Mouse (Mus musculus) embryo, embryonic 9.5 days (tissue): ENCODE results near the gene Prox2.
"Not testable (repeated sequence)": the region's sequence is repeated elsewhere in the genome, so short reads cannot be mapped to it uniquely, and the experiment has no call there.

ENCODE experiments used
- DNase-seq: peaks from one replicate; pipeline ENCODE4 v3.0.0-alpha.2; 2017; ENCODE audit errors: extremely low spot score

Gene Prox2

GRCm38 (mm10) chr12:85110698-85111592, at the start of gene Prox2, which contains the start of gene Dlst:
TSS of gene Prox2 (minus strand) at chr12:85110759.
TSS of gene Dlst (plus strand) at chr12:85110833.
- peak; percentile 90 for DNase-seq

GRCm38 (mm10) chr12:85159592-85159991, 49.0 kb upstream of the Prox2 start:
- no peak for DNase-seq

- no peak for DNase-seq
Measured at GRCm38 (mm10) chr12:85158801-85159200, 48.2 kb upstream of the Prox2 start.

- DNase-seq = no peak
Measured at GRCm38 (mm10) chr12:85157797-85158460, 47.4 kb upstream of the Prox2 start.

GRCm38 (mm10) chr12:85156324-85156723, 45.8 kb upstream of the Prox2 start:
- DNase-seq = no peak

GRCm38 (mm10) chr12:85153011-85153410, 42.5 kb upstream of the Prox2 start:
- no peak for DNase-seq

GRCm38 (mm10) chr12:85151002-85151774, 40.6 kb upstream of the Prox2 start, which contains the start of gene Rps6kl1:
TSS of gene Rps6kl1 (minus strand) at chr12:85151264.
- peak; percentile 41 for DNase-seq

GRCm38 (mm10) chr12:85150321-85151001, 39.9 kb upstream of the Prox2 start:
- DNase-seq = no peak

GRCm38 (mm10) chr12:85146881-85147280, 36.3 kb upstream of the Prox2 start:
- DNase-seq = no peak

GRCm38 (mm10) chr12:85146355-85146754, 35.8 kb upstream of the Prox2 start:
- no peak for DNase-seq

- DNase-seq = no peak
Measured at GRCm38 (mm10) chr12:85145630-85146029, 35.1 kb upstream of the Prox2 start.

GRCm38 (mm10) chr12:85144821-85145220, 34.3 kb upstream of the Prox2 start:
- DNase-seq = no peak

- DNase-seq = not testable (repeated sequence)
Measured at GRCm38 (mm10) chr12:85144276-85144675, 33.7 kb upstream of the Prox2 start.

GRCm38 (mm10) chr12:85142803-85143202, 32.2 kb upstream of the Prox2 start:
- DNase-seq = peak; percentile 86

GRCm38 (mm10) chr12:85141096-85141495, 30.5 kb upstream of the Prox2 start:
- DNase-seq = no peak

- no peak for DNase-seq
Measured at GRCm38 (mm10) chr12:85140036-85140701, 29.6 kb upstream of the Prox2 start.

GRCm38 (mm10) chr12:85136627-85137026, 26.1 kb upstream of the Prox2 start:
- no peak for DNase-seq

- no peak for DNase-seq
Measured at GRCm38 (mm10) chr12:85135513-85136470, 25.2 kb upstream of the Prox2 start.

GRCm38 (mm10) chr12:85134043-85134794, 23.7 kb upstream of the Prox2 start:
- no peak for DNase-seq
